Mouse (Mus musculus): Measurements from ENCODE around the gene Il1f8.
A peak's percentile ranks its signal among the peaks of the same experiment; 100 is the strongest.

Gene Il1f8

DNA sequence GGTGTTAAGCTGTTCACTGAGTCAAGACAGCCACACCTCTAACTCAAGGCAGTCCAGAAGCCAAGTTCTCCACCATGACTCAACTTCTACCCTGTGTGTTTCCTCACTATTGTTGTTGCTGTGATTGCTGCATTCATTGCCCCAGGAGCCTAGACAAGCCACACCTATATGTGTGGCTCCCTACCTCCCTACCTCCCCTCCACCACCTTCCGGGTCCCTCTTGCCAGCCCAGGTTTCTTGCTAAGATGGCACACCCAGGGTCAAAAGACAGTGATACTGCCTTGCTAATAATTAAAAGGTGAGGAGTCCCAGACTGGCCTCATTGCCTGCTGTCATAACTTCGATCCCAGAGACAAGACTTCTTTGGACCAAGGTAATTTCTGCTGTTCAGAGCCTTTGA lies at the start of gene Il1f8:
TSS of gene Il1f8 (plus strand) at position 301 of the 400 bp plus-strand sequence.
- no peak for DNase-seq

DNA sequence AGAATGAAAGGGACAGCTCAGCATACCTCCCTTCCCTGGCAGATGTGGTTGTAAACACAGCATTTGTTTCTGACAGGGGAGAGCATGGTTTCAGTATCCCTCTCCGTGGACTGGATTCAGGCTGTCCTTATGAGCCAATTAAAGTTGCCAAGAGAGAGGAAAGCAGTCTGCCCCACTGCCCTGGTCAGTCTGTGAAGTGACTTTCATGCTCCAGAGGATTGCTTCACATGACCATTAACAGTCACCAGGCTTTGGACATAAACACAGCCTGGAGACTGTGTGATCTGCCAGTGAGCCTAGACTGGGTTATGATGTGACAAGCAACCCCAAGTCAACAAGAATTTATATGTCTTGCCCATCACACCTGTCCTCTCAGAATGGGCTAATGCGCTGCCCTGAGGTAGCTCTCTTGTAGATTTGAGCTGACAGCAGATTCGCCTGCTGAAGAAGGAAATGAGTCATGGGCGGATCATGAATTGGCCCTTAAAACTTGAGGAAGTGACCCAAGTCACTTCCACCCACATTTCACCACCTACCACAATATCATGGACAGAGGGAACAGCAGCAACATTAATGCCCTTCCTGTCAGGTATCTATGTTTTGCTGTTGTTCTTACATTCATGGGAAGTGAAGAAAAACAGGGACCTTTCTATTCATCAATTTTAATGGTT lies 49.2 kb upstream of the Il1f8 start:
- DNase-seq = no peak

DNA sequence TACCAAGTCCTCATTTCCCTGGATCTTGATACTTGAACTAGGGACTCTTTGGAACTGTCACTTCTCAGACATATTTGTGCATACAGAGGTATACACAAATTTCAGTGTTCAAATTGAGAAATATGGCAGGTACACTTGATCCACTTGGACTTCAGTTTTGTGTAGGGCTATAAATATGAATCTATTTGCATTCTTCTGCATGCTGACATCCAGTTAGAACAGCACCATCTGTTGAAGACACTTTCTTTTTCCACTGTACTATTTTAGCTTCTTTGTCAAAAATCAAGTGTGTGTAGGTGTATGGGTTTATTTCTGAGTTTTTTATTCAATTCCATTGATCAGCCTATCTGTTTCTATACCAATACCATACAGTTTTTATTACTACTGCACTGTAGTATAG lies 43.9 kb upstream of the Il1f8 start:
- no peak for DNase-seq

DNA sequence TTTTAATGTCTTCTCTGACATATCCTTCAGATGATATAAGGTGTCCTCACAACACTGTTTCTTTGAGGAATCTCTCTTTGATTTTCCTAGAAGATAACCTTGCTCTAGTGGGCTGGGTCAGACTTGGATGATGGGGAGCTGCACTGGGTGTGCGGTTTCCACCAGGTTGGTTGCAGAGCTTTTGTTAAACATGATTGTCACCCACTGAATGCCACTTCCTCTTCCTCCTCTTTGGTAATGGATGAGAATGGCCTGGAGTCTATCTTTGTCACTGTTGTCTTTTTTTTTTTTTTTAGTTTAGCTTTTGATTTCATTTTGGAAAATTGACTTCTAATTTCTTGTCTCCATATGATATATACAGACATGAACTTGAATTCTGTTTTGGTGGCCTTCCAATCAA lies 18.6 kb upstream of the Il1f8 start:
- no peak for DNase-seq

DNA sequence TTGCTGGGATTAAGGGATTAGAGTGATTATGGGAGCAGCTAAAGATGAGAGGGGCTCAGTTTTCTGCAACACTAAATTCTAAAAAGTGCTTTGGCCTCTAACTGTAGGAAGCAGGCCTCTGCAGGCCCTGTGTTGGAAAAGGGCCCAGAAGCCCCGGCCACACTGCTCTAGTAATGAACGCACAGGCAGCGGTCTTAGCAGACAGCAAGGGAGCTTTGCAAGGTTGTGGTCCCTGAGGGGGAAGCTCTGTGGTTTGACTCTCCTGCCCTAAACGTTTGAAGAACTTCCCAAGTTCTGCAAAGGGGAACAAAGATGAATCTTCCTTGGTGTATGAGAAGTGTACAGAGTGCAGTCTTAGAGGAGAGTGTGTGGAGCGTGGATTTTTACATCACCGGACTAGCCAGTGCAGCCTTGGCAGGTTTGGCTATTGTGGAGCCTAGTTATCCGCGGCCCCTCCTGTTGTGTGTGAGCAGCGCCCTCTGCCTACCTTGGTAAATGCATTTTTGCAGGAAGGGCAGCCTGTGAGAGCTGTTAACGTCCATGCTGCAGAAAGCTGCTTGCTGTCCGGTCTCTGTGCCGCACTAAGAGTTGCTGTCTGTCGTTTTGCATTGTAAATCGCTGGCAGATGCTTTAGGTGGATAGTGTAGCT lies 28.8 kb downstream of the Il1f8 start:
- peak; percentile 68 for DNase-seq

DNA sequence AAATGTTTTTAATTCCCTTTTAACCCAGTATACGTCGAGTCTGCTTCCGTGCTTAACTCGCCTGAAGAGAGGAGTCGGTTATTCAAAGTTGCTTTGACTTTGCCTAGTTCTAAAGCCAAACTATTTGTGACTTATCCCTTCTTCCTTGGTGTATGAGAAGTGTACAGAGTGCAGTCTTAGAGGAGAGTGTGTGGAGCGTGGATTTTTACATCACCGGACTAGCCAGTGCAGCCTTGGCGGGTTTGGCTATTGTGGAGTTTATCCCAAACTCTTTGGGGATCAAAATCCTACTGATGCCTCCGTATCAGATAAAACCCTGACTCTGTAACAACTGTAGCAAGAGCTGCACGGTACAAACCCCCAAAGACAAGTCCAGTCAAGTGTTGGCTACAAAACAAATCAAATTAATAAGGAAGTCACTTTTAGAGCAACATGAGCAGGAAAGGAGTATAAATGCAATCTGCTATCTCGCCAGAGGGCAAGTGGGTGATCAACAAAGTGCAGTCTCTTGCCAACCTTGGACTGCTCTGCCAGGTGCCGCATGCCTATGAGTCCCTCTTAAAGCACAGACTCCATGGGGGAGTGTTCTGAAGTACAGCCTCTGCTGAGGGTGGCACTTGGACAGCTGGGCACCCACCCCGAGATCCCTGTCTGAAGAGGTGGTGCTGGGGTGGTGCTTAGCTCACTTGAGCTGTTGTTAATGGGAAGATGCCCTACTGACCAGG lies 29.6 kb downstream of the Il1f8 start:
- DNase-seq = peak; percentile 37

DNA sequence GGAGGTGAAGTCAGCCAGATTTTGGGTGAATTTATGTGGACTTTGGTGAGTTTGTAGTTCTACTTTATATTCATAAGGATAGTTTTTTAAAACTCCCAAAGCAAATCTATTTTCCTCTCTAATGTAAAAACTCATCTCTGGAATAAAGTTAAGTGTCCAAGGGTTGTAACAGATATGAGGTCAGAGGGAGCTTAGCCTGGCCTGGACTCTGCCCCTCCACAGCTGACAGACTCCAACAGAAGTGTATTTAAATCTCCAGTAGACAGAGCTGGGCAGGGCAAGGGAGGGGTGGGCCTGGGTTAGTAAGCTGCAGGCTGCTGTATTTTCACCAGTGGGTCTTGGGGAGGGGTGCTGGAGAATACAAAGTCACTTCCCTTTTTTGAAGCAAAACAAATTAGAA lies 31.1 kb downstream of the Il1f8 start:
- peak; percentile 7 for DNase-seq

DNA sequence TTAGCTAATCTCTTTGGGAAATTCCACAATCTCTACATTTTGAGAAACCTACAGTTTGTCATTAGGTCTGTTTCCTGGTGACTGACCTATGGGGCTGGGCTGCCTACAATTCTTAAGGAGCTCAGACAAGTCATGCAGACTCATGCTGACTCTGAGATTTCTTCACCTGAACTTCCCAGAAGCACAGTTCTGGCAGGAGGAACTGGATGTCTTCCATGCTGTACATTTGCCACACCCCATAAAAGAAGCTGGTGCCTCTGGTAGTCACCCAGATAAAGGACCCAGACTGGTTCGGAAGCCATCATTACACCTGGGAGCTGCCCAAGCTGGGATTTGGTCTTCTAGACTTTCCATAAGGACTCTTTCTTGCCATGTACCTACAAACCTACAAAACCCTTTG lies 33.2 kb downstream of the Il1f8 start, which contains the start of gene Il1f9:
TSS of gene Il1f9 (plus strand) at position 301 of the 400 bp plus-strand sequence.
- no peak for DNase-seq

DNA sequence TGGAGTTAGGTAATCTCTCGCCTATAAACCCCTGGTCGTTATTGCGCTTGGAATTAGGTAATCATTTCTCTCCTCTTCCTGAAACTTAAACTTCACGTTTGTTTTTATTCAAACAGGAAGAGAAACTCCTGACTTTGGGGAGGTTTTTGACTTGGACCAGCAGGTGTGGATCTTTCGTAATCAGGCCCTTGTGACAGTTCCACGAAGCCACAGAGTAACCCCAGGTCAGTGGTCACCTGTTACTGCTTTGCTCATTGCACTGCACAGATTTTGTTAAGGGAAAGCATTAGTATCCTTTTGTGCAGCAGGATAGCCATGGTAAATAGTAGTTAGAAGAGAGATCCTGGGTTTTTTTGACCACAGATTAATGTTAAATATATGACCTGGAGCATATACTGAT lies 34.6 kb downstream of the Il1f8 start:
- DNase-seq = no peak

DNA sequence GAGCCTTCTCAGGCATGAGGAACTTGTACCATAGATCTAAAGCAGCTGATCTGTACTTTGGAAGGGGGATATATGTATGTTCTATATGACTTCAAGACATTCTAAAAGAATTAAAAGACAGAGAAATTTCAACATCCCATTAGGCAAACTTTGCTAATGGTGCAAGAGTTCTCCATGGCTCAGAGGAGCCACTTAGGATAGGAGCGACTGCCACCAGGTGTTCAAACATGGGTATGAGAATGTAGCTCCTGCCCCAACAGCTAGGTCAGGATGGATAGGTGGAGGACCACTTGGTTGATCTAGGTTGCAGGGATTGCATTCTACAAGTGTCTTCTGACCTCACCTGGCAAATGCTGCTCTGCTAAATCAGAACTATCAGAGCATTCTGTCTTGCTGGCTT lies 35.2 kb downstream of the Il1f8 start:
- DNase-seq = no peak

Measured in kidney, adult 18-20 months (tissue).